9 mouse cellular contexts compared by ENCODE assay signal in genomic region chr10:60080171-60080570, GRCm38 (mm10). TPM values are rescaled to one million over a fixed set of nuclear protein-coding genes. Genes with fewer than 3 reads are reported as not detected.
A peak's percentile ranks its signal among the peaks of the same experiment; 100 is the strongest.
DNase-seq lines count a peak whose midpoint lies in the region; ATAC-seq and TF ChIP-seq lines count a peak whose summit lies in the region.
"Had no signal": no experiment of that assay in that cellular context is flagged by ENCODE, and none has a peak within 500 bp of the region (broad histone marks: within the 10 kb centered on the region; RNA-seq: fewer than 3 reads in every experiment).

No protein-coding gene starts in this region.

- H3K27ac ChIP-seq in layer of hippocampus, adult 2 months = peak overlapping the region; percentile 80
- peak overlapping the region; percentile 19; the same call in 1 of the 2 replicates for H3K27ac ChIP-seq in embryonic fibroblast, embryonic 13.5 days (ENCODE audit: insufficient read depth, low read length)
- peak overlapping the region; percentile 52 for H3K27ac ChIP-seq in limb, embryonic 15.5 days
- H3K27ac ChIP-seq in intestine, postnatal 0 days (ENCODE audit: low read depth, low read length) = no peak overlapping the region

- DNase-seq in layer of hippocampus, adult 2 months (ENCODE audit: low spot score in 2 of 2) = no peak
- DNase-seq in layer of hippocampus, adult 9-10 months (ENCODE audit: low spot score) = no peak
- peak; percentile 18 for DNase-seq in retina, embryonic 14.5 days (ENCODE audit: low spot score)
- no peak for DNase-seq in adrenal gland, adult 18-20 months (ENCODE audit: low spot score in 2 of 2)
- DNase-seq: right cerebral cortex, postnatal 4 days had no signal

- H3K4me3 ChIP-seq in layer of hippocampus, adult 2 months = no peak overlapping the region
- no peak overlapping the region for H3K4me3 ChIP-seq in embryonic fibroblast, embryonic 13.5 days (ENCODE audit: insufficient read depth, low read length)
- no peak overlapping the region for H3K4me3 ChIP-seq in limb, embryonic 15.5 days
- H3K4me3 ChIP-seq in intestine, postnatal 0 days (ENCODE audit: low read depth, low read length) = no peak overlapping the region

- H3K9me3 ChIP-seq in limb, embryonic 15.5 days = no peaks in the 10 kb centered on the region
- no peaks in the 10 kb centered on the region for H3K9me3 ChIP-seq in intestine, postnatal 0 days (ENCODE audit: control insufficient read depth)

- 73% methylated on average over 3 of the region's 3 CpGs for WGBS in limb, embryonic 15.5 days
- 77% methylated on average over 3 of the region's 3 CpGs for WGBS in intestine, postnatal 0 days

- H3K27me3 ChIP-seq in limb, embryonic 15.5 days = no peaks in the 10 kb centered on the region
- no peaks in the 10 kb centered on the region for H3K27me3 ChIP-seq in intestine, postnatal 0 days (replicated peaks; ENCODE audit: control insufficient read depth, insufficient read depth, low read length)

- TF ChIP-seq CTCF in layer of hippocampus, adult 2 months (conservative IDR thresholded peaks at IDR 0.05) = no peak
- TF ChIP-seq CTCF in embryonic fibroblast, embryonic 13.5 days (IDR thresholded peaks at IDR 0.05; ENCODE audit: borderline replicate concordance, insufficient read depth, low read length) = no peak
- TF ChIP-seq CTCF in intestine, postnatal 0 days (IDR thresholded peaks at IDR 0.05; ENCODE audit: low read depth) = no peak

- TF ChIP-seq POLR2A in embryonic fibroblast, embryonic 13.5 days (IDR thresholded peaks at IDR 0.05; ENCODE audit: low read depth, low read length) = no peak

- H3K36me3 ChIP-seq in limb, embryonic 15.5 days = no peaks in the 10 kb centered on the region
- H3K36me3 ChIP-seq in intestine, postnatal 0 days (ENCODE audit: control insufficient read depth, insufficient read depth) = no peaks in the 10 kb centered on the region

- no peak overlapping the region for H3K9ac ChIP-seq in limb, embryonic 15.5 days
- no peak overlapping the region for H3K9ac ChIP-seq in intestine, postnatal 0 days (ENCODE audit: low read depth, low read length)

- H3K4me2 ChIP-seq in limb, embryonic 15.5 days = no peak overlapping the region
- no peak overlapping the region for H3K4me2 ChIP-seq in intestine, postnatal 0 days (replicated peaks; ENCODE audit: low read depth)

- ATAC-seq in limb, embryonic 15.5 days (ENCODE audit: insufficient number of reproducible peaks, low FRiP score, low TSS enrichment, low read depth) = no peak
- no peak for ATAC-seq in intestine, postnatal 0 days
- no peak for ATAC-seq in monocyte, adult 5-6 weeks (replicated peaks; ENCODE audit: insufficient number of reproducible peaks, low FRiP score, low TSS enrichment, poor library complexity, severe bottlenecking)

- no peaks in the 10 kb centered on the region; the same call in 1 of the 2 replicates for H3K4me1 ChIP-seq in embryonic fibroblast, embryonic 13.5 days (ENCODE audit: control insufficient read depth, insufficient read depth, low read length)
- peaks cover 36% of the 10 kb centered on the region for H3K4me1 ChIP-seq in limb, embryonic 15.5 days
- H3K4me1 ChIP-seq in intestine, postnatal 0 days (replicated peaks; ENCODE audit: control insufficient read depth, insufficient read depth, low read length) = peaks cover 4% of the 10 kb centered on the region; the same call in 1 of the 2 replicates

RNA-seq across cellular contexts. Expression of gene Spock2, which starts 25.8 kb away (rescaled TPM):
- total RNA-seq in layer of hippocampus, adult 2 months (2021) = 100 to 1,000 TPM; 476 to 514 TPM
- 1.1 and 1.6 TPM in 2 replicates for polyA plus RNA-seq in embryonic fibroblast, embryonic 13.5 days (2011; ENCODE audit: insufficient read length, low read depth, missing spikeins)
- 11.0 and 11.6 TPM in 2 replicates for polyA plus RNA-seq in limb, embryonic 15.5 days (2015; fragmentation: Nextera tagmentation; extraction: Ambion mirVana)
- polyA plus RNA-seq in intestine, postnatal 0 days (2015; fragmentation: Nextera tagmentation; extraction: Ambion mirVana) = 2.1 and 2.4 TPM in 2 replicates
- total RNA-seq in monocyte, adult 5-6 weeks (2017) = 0.10 to 0.58 TPM (median 0.21 TPM) in 3 replicates
- 10 to 100 TPM; 41.7 to 51.4 TPM for total RNA-seq in adrenal gland, adult 18-20 months (2021)

Comparison
In these comparisons a context has a peak if more than half of its experiments do, and no peak if none do; other contexts are left out.
1. RNA of gene Spock2, which starts 25.8 kb away (total RNA-seq): 476 to 514 TPM in layer of hippocampus, adult 2 months and 41.7 to 51.4 TPM in adrenal gland, adult 18-20 months; 0.10 to 0.58 TPM in monocyte, adult 5-6 weeks; every median in the first group is over 10 times any median in the second.